Mouse (Mus musculus) liver, adult 2 months (tissue): ENCODE measurements at regions not wholly inside any gene's neighbourhood (a gene's known extent, or its start where the extent isn't known, plus 50 kb on each side); places are given as distances from the start of the nearest gene placed in this dataset.
"Not testable (repeated sequence)": the region's sequence is repeated elsewhere in the genome, so short reads cannot be mapped to it uniquely, and the experiment has no call there.

Experiments used
- CTCF ChIP-seq: fragments of 200-500 bp; IDR thresholded peaks from 2 replicates; pipeline ENCODE4 v1.5.1; 2011; ENCODE audit warnings: low read depth, low read length, control low read depth
- POLR2A ChIP-seq: fragments of 200-500 bp; IDR thresholded peaks from 2 replicates; pipeline ENCODE4 v1.6.1; 2011; ENCODE audit warnings: low read length, control low read depth; ENCODE audit not compliant: insufficient read depth; ENCODE audit errors: extremely low read depth

DNA sequence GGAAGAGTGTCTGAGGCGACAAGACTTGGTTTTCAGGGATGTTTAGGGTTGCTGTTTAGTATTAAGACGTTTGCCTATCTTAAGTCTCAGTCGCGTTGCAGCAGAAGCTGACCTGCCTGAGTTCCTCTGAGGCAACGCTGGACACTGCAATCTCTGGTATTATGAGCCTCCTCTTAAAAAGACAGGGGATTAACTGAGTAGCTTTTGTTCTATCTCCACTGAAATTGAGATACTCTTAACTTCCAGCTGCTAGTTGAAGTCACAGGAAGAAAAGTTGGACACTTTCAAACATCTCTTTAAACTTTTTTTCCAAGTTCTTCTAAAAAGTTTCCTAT, 113.6 kb upstream of the Zfp808 start:
- not testable (repeated sequence) for TF ChIP-seq POLR2A, CTCF
